Mouse (Mus musculus) G1E (cell line): ENCODE results near the gene Selenbp1.
"Not testable (repeated sequence)": the region's sequence is repeated elsewhere in the genome, so short reads cannot be mapped to it uniquely, and the experiment has no call there.

Source experiments
- CTCF ChIP-seq: IDR thresholded peaks from 2 replicates; pipeline ENCODE4 v1.5.1; 2012; ENCODE audit warnings: low read depth, low read length, inconsistent platforms, mixed read lengths
- GATA1 ChIP-seq: IDR thresholded peaks from 2 replicates; pipeline ENCODE4 v1.6.1; 2012; ENCODE audit warnings: borderline replicate concordance, low read length, inconsistent platforms, mixed read lengths
- GATA2 ChIP-seq: IDR thresholded peaks from 2 replicates; pipeline ENCODE4 v1.6.1; 2012; ENCODE audit warnings: low read depth, low read length, inconsistent platforms, borderline replicate concordance
- POLR2AphosphoS5 ChIP-seq: IDR thresholded peaks from 2 replicates; pipeline ENCODE4 v1.6.1; 2012; ENCODE audit warnings: low read depth, low read length, inconsistent platforms; ENCODE audit not compliant: insufficient replicate concordance
- TAL1 ChIP-seq: conservative IDR thresholded peaks from 2 replicates; pipeline ENCODE4 v1.6.1; 2012; ENCODE audit warnings: low read depth, low read length, inconsistent platforms, mixed read lengths

DNA sequence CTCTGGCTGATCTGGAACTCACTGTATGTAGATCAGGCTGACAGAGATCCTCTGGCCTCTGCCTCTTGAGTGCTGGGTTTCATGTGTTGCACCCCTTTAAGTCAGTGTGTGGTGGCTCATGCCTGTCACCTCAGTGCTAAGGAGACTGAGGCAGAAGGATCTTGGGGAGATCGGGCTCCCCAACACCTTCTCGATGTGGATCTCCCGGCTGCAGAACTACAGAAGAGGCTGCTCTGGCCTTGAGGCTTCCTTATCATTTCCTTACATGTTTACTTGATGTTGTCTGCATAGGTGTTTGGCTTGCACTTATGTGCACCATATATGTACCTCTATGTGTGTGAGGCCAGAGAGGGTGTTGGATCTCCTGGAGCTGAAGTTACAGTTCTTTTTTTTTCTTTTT is 1.7 kb downstream of the Selenbp1 start:
- not testable (repeated sequence) for TF ChIP-seq CTCF, GATA1, TAL1, POLR2AphosphoS5, GATA2
